Mouse (Mus musculus) testis, adult 2 months (tissue): ENCODE results near the gene Il2ra. TPM values are rescaled to one million over a fixed set of nuclear protein-coding genes. Genes with fewer than 3 reads are reported as not detected.

Experiments
- H3K27ac ChIP-seq: fragments of 200-500 bp; 2 replicates; pipeline ENCODE4 v1.5.1; 2012; ENCODE audit warnings: low read depth, low read length; ENCODE audit not compliant: control insufficient read depth, insufficient read depth
- H3K27me3 ChIP-seq: fragments of 200-500 bp; 2 replicates; pipeline ENCODE4 v1.6.1; 2012; ENCODE audit warnings: mild to moderate bottlenecking, low read length, moderate library complexity; ENCODE audit not compliant: control insufficient read depth, insufficient read depth
- H3K36me3 ChIP-seq: fragments of 200-500 bp; 2 replicates; pipeline ENCODE4 v1.6.1; 2012; ENCODE audit warnings: mild to moderate bottlenecking, low read length; ENCODE audit not compliant: control insufficient read depth, insufficient read depth
- H3K4me1 ChIP-seq: fragments of 200-500 bp; 2 replicates; pipeline ENCODE4 v1.6.1; 2012; ENCODE audit warnings: low read length; ENCODE audit not compliant: control insufficient read depth, insufficient read depth
- H3K4me3 ChIP-seq: fragments of 200-500 bp; 2 replicates; pipeline ENCODE4 v1.5.1; 2012; ENCODE audit warnings: low read depth, mild to moderate bottlenecking, low read length, moderate library complexity, mixed read lengths; ENCODE audit not compliant: control insufficient read depth
- CTCF ChIP-seq: fragments of 200-500 bp; IDR thresholded peaks from 2 replicates; pipeline ENCODE4 v1.5.1; 2012; ENCODE audit warnings: low read depth, mild to moderate bottlenecking, inconsistent platforms, low read length, moderate library complexity; ENCODE audit not compliant: control insufficient read depth, insufficient read depth, insufficient replicate concordance
- POLR2A ChIP-seq: fragments of 200-500 bp; IDR thresholded peaks from 2 replicates; pipeline ENCODE4 v1.6.1; 2012; ENCODE audit warnings: low read depth, mild to moderate bottlenecking, inconsistent platforms, low read length, moderate library complexity; ENCODE audit not compliant: control insufficient read depth
- polyA plus RNA-seq: library from polyadenylated mRNA; depleted of rRNA; stranded (reverse); fragments of >200 nt; gene quantifications from 2 replicates; pipeline ENCODE4 v1.2.3, GENCODE M21; 2012

Gene Il2ra
- polyA plus RNA-seq, 1 experiment: 0.06 TPM

DNA sequence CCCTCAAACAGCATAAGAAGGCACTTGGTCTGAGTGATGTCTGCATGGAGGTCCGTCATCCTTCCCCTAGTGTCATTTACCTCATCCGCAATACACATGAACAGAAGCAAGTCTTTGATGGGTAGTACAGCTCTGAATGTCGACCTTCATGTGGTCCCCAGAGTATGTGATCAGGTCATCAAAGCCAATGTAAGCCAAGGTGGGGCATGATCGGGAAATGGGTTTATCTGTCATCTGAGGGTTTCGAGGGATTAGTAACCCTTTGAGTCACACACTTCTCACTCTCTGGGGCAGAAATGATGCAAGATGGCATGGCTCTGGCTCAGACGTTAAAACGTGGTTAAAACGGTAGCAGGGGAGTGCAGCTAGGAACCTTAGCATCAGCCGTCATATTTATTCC is 25.8 kb upstream of the Il2ra start:
- Histone ChIP-seq H3K36me3 (no peaks in the 10 kb centered on the region), H3K4me3 (no peak overlapping the region), H3K27me3 (no peaks in the 10 kb centered on the region), H3K4me1 (no peaks in the 10 kb centered on the region), H3K27ac (no peak overlapping the region)
- no peak for TF ChIP-seq POLR2A
- TF ChIP-seq CTCF: no peak

DNA sequence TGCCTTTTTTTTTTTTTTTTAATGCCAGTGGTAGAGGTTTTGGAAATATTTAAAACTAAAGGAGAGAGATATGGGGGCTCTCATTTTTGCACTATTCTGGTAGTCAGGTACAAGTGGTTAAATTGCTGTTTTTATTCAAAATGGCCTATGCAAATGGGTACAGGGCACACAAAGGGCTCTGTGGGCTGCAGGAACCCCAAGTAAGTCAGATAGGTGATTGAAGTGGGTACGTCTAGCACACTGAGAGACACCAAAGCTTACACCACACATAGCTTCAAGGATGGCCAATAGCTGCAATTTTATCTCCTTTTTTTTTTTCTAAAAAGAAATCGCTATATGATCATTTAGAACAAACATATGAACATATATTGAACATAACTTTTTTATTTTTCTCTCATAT is 23.0 kb upstream of the Il2ra start:
- no peak overlapping the region for H3K27ac ChIP-seq
- no peak overlapping the region for H3K4me3 ChIP-seq
- H3K36me3 ChIP-seq: no peaks in the 10 kb centered on the region
- H3K4me1 ChIP-seq: no peaks in the 10 kb centered on the region
- no peak for TF ChIP-seq POLR2A
- no peak for TF ChIP-seq CTCF
- no peaks in the 10 kb centered on the region for H3K27me3 ChIP-seq

DNA sequence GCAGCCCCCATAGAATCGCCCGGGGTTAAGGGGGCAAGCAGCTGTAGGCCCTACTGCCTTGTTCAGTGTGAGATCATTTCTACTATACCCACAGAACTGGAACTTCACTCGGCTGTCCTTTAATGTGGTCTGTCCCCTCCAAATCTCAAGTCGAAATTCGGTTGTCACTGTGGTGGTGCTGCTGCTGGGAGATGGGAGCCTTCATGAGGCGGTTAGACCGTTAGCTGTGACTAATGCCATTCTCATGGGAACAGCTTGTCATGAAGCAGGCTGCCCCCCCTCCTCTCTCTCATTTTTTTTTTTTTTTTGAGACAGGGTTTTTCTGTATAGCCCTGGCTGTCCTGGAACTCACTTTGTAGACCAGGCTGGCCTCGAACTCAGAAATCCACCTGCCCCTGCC is 19.4 kb upstream of the Il2ra start:
- Histone ChIP-seq H3K4me3 (no peak overlapping the region), H3K27me3 (no peaks in the 10 kb centered on the region), H3K27ac (no peak overlapping the region), H3K4me1 (no peaks in the 10 kb centered on the region), H3K36me3 (no peaks in the 10 kb centered on the region)
- TF ChIP-seq CTCF: no peak
- TF ChIP-seq POLR2A: no peak

DNA sequence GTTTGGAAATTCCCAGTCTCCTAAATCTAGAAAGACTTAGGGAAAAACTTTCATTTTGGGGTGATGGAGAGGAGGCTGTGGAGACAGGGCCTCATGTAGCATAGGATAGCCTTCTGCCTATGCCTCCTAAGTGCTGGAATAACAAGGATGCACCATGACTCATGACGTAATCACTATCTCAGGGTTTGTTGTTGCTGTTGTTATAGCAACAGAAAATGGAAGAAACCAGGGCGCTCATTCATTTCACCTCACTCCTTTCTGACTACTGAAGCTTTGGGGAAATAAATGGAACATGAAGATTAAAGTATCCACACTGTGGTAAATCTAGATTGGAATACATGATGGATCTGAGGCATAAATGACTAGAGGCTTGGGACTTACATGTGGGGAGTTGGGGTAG is 18.9 kb upstream of the Il2ra start:
- Histone ChIP-seq H3K4me3 (no peak overlapping the region), H3K27ac (no peak overlapping the region), H3K4me1 (no peaks in the 10 kb centered on the region), H3K27me3 (no peaks in the 10 kb centered on the region), H3K36me3 (no peaks in the 10 kb centered on the region)
- TF ChIP-seq CTCF (no peak), POLR2A (no peak)

DNA sequence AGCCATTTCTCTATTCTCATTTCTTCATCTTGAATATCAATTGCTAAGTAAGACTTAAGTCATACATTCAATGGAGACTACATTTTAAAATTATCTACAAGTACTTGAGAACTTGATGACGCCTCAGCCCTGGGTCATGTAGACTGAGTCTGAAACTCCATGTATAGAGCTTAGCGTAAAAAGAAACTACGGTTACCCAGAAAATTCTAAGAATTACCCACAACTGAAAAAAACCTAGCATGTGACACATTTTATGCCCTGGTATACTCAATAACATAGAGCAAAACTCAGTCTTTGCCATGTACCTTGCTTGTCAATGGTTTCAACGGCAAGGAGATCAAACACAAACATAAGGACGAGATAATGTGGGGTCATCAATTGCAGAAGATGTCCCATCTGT is 16.7 kb upstream of the Il2ra start, which contains the start of gene Gm17490:
Gene Gm17490, minus strand, starts transcription at position 375 of the 400 bp plus-strand sequence.
- H3K4me3 ChIP-seq: no peak within 1 kb of the TSS
- no peaks in the 10 kb centered on the region for H3K4me1 ChIP-seq
- H3K27me3 ChIP-seq: no peaks in the 10 kb centered on the region
- H3K27ac ChIP-seq: no peak within 1 kb of the TSS
- no peak for TF ChIP-seq POLR2A
- no peak for TF ChIP-seq CTCF
- H3K36me3 ChIP-seq: no peaks in the 10 kb centered on the region

DNA sequence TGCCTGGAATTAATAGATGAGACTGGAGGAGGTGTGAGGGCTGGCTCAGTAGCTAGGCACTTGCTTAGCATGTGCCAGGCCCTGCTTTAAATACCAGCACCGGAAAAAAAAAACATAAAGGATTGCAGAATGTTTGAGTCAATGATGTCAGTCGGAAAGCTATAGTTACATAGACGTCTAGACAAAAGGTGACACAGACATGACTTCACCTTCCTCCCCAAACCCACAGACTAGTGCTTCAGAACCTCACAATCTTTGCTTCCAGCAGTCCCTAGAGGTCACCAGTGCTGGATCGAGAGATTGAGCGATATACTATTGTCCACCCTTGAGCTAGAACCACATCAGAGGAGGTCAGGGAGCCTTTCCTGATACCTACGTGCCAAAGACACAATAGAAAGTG is 7.6 kb upstream of the Il2ra start:
- Histone ChIP-seq H3K27me3 (no peaks in the 10 kb centered on the region), H3K36me3 (no peaks in the 10 kb centered on the region), H3K27ac (no peak overlapping the region), H3K4me3 (no peak overlapping the region), H3K4me1 (no peaks in the 10 kb centered on the region)
- no peak for TF ChIP-seq POLR2A
- TF ChIP-seq CTCF: no peak

DNA sequence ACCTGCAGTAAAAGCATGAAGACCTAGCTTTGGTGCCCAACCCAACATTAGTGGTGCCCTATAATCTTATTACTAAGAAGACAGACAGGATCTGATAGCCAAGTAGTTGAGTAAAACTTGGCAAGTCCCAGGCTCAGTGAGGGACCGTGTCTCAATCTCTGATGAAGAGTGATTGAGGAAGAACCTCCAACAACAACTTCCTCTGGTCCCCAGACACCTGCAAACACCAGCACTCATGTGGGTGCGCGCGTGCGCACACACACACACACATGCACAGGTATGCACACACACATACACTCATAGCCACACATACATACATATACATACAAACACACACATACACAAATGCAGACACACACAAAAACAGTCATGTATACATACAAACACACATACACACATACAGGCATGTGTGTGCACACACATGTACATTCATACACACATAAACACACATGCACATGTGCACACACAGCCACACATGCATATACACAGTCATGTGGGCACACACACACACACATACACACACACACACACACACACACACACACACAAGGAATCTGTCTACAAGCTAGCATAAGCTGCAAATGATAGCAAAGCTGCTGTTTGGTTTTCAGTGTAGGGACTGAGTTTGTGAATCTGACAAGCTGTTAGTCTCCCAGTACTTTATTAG is 7.0 kb upstream of the Il2ra start:
- H3K27me3 ChIP-seq: no peaks in the 10 kb centered on the region
- no peaks in the 10 kb centered on the region for H3K4me1 ChIP-seq
- H3K36me3 ChIP-seq: no peaks in the 10 kb centered on the region
- TF ChIP-seq CTCF (no peak), POLR2A (no peak)
- H3K4me3 ChIP-seq: no peak overlapping the region
- H3K27ac ChIP-seq: no peak overlapping the region

DNA sequence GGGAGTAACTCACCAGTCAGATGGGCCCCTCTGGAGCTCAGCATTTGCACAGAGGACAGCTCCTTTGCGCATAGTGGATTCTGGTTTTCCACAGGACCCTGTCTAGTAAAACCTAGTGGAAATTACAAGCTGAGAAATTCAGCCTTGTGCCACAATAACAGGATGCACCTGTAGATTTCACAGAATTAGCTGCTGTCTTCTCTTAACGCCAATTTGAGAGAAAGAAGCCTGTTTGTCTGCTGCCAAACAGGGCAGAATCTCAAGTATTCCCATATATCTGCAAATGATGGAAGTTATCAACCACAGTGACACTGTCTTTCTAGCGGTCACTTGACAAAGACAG is 6.5 kb upstream of the Il2ra start:
- Histone ChIP-seq H3K4me3 (no peak overlapping the region), H3K4me1 (no peaks in the 10 kb centered on the region), H3K27ac (no peak overlapping the region), H3K27me3 (no peaks in the 10 kb centered on the region), H3K36me3 (no peaks in the 10 kb centered on the region)
- TF ChIP-seq POLR2A (no peak), CTCF (no peak)
